Mouse (Mus musculus) limb, embryonic 15.5 days (tissue): ENCODE results near the gene Dlg2. TPM values are rescaled to one million over a fixed set of nuclear protein-coding genes. Genes with fewer than 3 reads are reported as not detected.

Source experiments
- ATAC-seq: fragments of 200-750 bp; cut with Nextera tagmentation; 2 replicates; pipeline ENCODE4 v1.8.0; 2017; ENCODE audit warnings: low read depth, moderate TSS enrichment; ENCODE audit not compliant: insufficient number of reproducible peaks, low FRiP score, low TSS enrichment
- H3K27ac ChIP-seq: fragments of 300-500 bp; sonication (generic); 2 replicates; pipeline ENCODE4 v1.5.1; 2015; ENCODE audit warnings: moderate library complexity, mild to moderate bottlenecking, inconsistent platforms
- H3K27me3 ChIP-seq: fragments of 300-500 bp; sonication (generic); 2 replicates; pipeline ENCODE4 v1.6.1; 2015; ENCODE audit warnings: inconsistent platforms
- H3K36me3 ChIP-seq: fragments of 300-500 bp; sonication (generic); 2 replicates; pipeline ENCODE4 v1.6.1; 2015; ENCODE audit warnings: inconsistent platforms
- H3K4me1 ChIP-seq: fragments of 300-500 bp; sonication (generic); 2 replicates; pipeline ENCODE4 v1.6.1; 2015; ENCODE audit warnings: inconsistent platforms
- H3K4me2 ChIP-seq: fragments of 300-500 bp; sonication (generic); 2 replicates; pipeline ENCODE4 v1.6.1; 2015; ENCODE audit warnings: mild to moderate bottlenecking, inconsistent platforms
- H3K4me3 ChIP-seq: fragments of 300-500 bp; sonication (generic); 2 replicates; pipeline ENCODE4 v1.5.1; 2015; ENCODE audit warnings: mild to moderate bottlenecking, inconsistent platforms
- H3K9ac ChIP-seq: fragments of 300-500 bp; sonication (generic); 2 replicates; pipeline ENCODE4 v1.6.1; 2015; ENCODE audit warnings: inconsistent platforms
- H3K9me3 ChIP-seq: fragments of 300-500 bp; sonication (generic); 2 replicates; pipeline ENCODE4 v1.6.1; 2016; ENCODE audit warnings: inconsistent platforms
- WGBS: fragments of 180-500 bp; shearing (Covaris S2); methylation state at CpG from one replicate; pipeline ENCODE4 v1.1.7; 2015; 5-methylcytosine and 5-hydroxymethylcytosine counted together
- polyA plus RNA-seq: library from polyadenylated mRNA; unstranded; fragments of >200 nt; fragmentation: Nextera tagmentation; extraction: Ambion mirVana; gene quantifications from 2 replicates; pipeline ENCODE4 v1.2.1, GENCODE M21; 2015

The Dlg2 gene
- polyA plus RNA-seq, 1 experiment from 2014 or later = 7.6 TPM

- H3K9ac ChIP-seq = no peak overlapping the region
- peak overlapping the region; percentile 35 for H3K4me3 ChIP-seq
- no peaks in the 10 kb centered on the region for H3K36me3 ChIP-seq
- peaks cover 3% of the 10 kb centered on the region; the same call in 1 of the 2 replicates for H3K27me3 ChIP-seq
- no peaks in the 10 kb centered on the region for H3K9me3 ChIP-seq
- H3K27ac ChIP-seq = no peak overlapping the region
- peak overlapping the region; percentile 73 for H3K4me2 ChIP-seq
- peaks cover 5% of the 10 kb centered on the region for H3K4me1 ChIP-seq
- ATAC-seq = no peak
- whole genome bisulfite sequencing = under 1% methylated on average over 13 of the region's 13 CpGs
Measured at GRCm38 (mm10) chr7:90886396-90887006, 410.0 kb downstream of the Dlg2 start.

GRCm38 (mm10) chr7:90887007-90887720 lies 410.7 kb downstream of the Dlg2 start:
- Histone ChIP-seq H3K36me3 (no peaks in the 10 kb centered on the region), H3K27me3 (peaks cover 3% of the 10 kb centered on the region; the same call in 1 of the 2 replicates), H3K27ac (no peak overlapping the region), H3K4me1 (peaks cover 5% of the 10 kb centered on the region), H3K9me3 (no peaks in the 10 kb centered on the region), H3K4me3 (peak overlapping the region; percentile 35), H3K4me2 (peak overlapping the region; percentile 73), H3K9ac (0 out of 2 replicates have a peak overlapping the region, but pooled peaks have one; percentile 17)
- ATAC-seq = no peak
- under 1% methylated on average over 21 of the region's 21 CpGs for WGBS

- Histone ChIP-seq H3K27ac (no peak overlapping the region), H3K9me3 (no peaks in the 10 kb centered on the region), H3K4me2 (no peak overlapping the region), H3K9ac (no peak overlapping the region), H3K27me3 (no peaks in the 10 kb centered on the region), H3K4me3 (no peak overlapping the region), H3K4me1 (no peaks in the 10 kb centered on the region), H3K36me3 (no peaks in the 10 kb centered on the region)
- 72% methylated on average over 4 of the region's 4 CpGs for WGBS
- ATAC-seq = no peak
Measured at GRCm38 (mm10) chr7:90927441-90927840, 451.0 kb downstream of the Dlg2 start.

- no peaks in the 10 kb centered on the region for H3K4me1 ChIP-seq
Measured at GRCm38 (mm10) chr7:90940726-90941125, 464.3 kb downstream of the Dlg2 start.

GRCm38 (mm10) chr7:90947073-90947472 lies 470.6 kb downstream of the Dlg2 start:
- WGBS = 76% methylated on average over 8 of the region's 8 CpGs
- no peaks in the 10 kb centered on the region for H3K27me3 ChIP-seq
- H3K4me1 ChIP-seq = no peaks in the 10 kb centered on the region
- no peak overlapping the region for H3K27ac ChIP-seq
- H3K9me3 ChIP-seq = no peaks in the 10 kb centered on the region
- no peak for ATAC-seq
- no peak overlapping the region for H3K4me2 ChIP-seq
- no peak overlapping the region for H3K9ac ChIP-seq
- H3K4me3 ChIP-seq = no peak overlapping the region
- no peaks in the 10 kb centered on the region for H3K36me3 ChIP-seq

More at GRCm38 (mm10) chr7:90940726-90941125, 464.3 kb downstream of the Dlg2 start:
- H3K27ac ChIP-seq = no peak overlapping the region
- ATAC-seq = no peak
- H3K9ac ChIP-seq = no peak overlapping the region
- H3K4me3 ChIP-seq = no peak overlapping the region
- 86% methylated on average over 5 of the region's 5 CpGs for WGBS
- no peaks in the 10 kb centered on the region for H3K36me3 ChIP-seq
- H3K4me2 ChIP-seq = no peak overlapping the region
- no peaks in the 10 kb centered on the region for H3K9me3 ChIP-seq
- H3K27me3 ChIP-seq = no peaks in the 10 kb centered on the region

GRCm38 (mm10) chr7:90949212-90949611 lies 472.7 kb downstream of the Dlg2 start:
- Histone ChIP-seq H3K4me2 (no peak overlapping the region), H3K36me3 (no peaks in the 10 kb centered on the region), H3K27me3 (no peaks in the 10 kb centered on the region), H3K4me3 (no peak overlapping the region), H3K4me1 (no peaks in the 10 kb centered on the region), H3K9ac (no peak overlapping the region), H3K27ac (no peak overlapping the region), H3K9me3 (no peaks in the 10 kb centered on the region)
- 90% methylated on average over 5 of the region's 5 CpGs for WGBS
- no peak for ATAC-seq

GRCm38 (mm10) chr7:90977241-90977640 lies 500.8 kb downstream of the Dlg2 start:
- Histone ChIP-seq H3K4me1 (no peaks in the 10 kb centered on the region), H3K36me3 (no peaks in the 10 kb centered on the region), H3K4me2 (no peak overlapping the region), H3K9me3 (no peaks in the 10 kb centered on the region), H3K27me3 (no peaks in the 10 kb centered on the region), H3K4me3 (no peak overlapping the region), H3K9ac (no peak overlapping the region), H3K27ac (no peak overlapping the region)
- ATAC-seq = no peak

- ATAC-seq = no peak
- no peak overlapping the region for H3K4me2 ChIP-seq
- no peaks in the 10 kb centered on the region for H3K27me3 ChIP-seq
- no peaks in the 10 kb centered on the region for H3K9me3 ChIP-seq
- H3K4me1 ChIP-seq = no peaks in the 10 kb centered on the region
- H3K27ac ChIP-seq = no peak overlapping the region
- no peaks in the 10 kb centered on the region for H3K36me3 ChIP-seq
- no peak overlapping the region for H3K9ac ChIP-seq
- H3K4me3 ChIP-seq = no peak overlapping the region
Measured at GRCm38 (mm10) chr7:90982069-90982468, 505.6 kb downstream of the Dlg2 start.

- Histone ChIP-seq H3K27me3 (no peaks in the 10 kb centered on the region), H3K4me1 (no peaks in the 10 kb centered on the region), H3K9me3 (no peaks in the 10 kb centered on the region), H3K9ac (no peak overlapping the region), H3K4me2 (no peak overlapping the region), H3K27ac (no peak overlapping the region), H3K4me3 (no peak overlapping the region), H3K36me3 (no peaks in the 10 kb centered on the region)
- ATAC-seq = no peak
- 83% methylated on average over 2 of the region's 2 CpGs for WGBS
Measured at GRCm38 (mm10) chr7:91010655-91011054, 534.2 kb downstream of the Dlg2 start.

GRCm38 (mm10) chr7:91044998-91045741 lies 568.7 kb downstream of the Dlg2 start:
- WGBS = 56% methylated on average over 4 of the region's 4 CpGs
- Histone ChIP-seq H3K4me1 (no peaks in the 10 kb centered on the region), H3K4me2 (no peak overlapping the region), H3K9me3 (no peaks in the 10 kb centered on the region), H3K27me3 (no peaks in the 10 kb centered on the region), H3K36me3 (no peaks in the 10 kb centered on the region), H3K27ac (no peak overlapping the region), H3K4me3 (no peak overlapping the region), H3K9ac (no peak overlapping the region)
- ATAC-seq = no peak

- Histone ChIP-seq H3K36me3 (no peaks in the 10 kb centered on the region), H3K4me3 (no peak overlapping the region), H3K9me3 (no peaks in the 10 kb centered on the region), H3K4me2 (no peak overlapping the region), H3K27ac (no peak overlapping the region), H3K27me3 (no peaks in the 10 kb centered on the region), H3K4me1 (no peaks in the 10 kb centered on the region), H3K9ac (no peak overlapping the region)
- 87% methylated on average over 1 of the region's 1 CpGs for WGBS
- ATAC-seq = no peak
Measured at GRCm38 (mm10) chr7:91045742-91046098, 569.2 kb downstream of the Dlg2 start.
